Comparison of ENCODE assay signal across 8 mouse cellular contexts in the genomic region with DNA sequence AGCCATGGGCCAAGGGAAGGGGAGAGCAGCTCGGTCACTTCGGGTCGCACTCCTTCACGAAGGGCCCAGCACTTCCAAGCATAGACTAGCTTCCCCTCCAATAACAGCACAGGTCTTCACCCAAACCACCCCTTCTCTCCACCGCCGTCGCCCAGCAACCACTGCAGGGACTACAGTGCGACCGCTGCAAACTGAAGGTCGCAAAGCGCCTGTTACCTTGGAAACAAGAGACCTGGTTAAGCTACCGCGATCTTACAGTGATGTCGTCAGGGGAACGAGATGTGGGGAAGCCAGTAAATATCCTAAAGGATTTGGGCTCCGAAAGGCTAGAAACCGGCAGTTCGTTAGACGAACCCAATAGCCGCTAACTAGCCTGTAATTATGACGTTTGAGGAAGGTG. TPM values are rescaled to one million over a fixed set of nuclear protein-coding genes. Genes with fewer than 3 reads are reported as not detected.
DNase-seq lines count a peak whose midpoint lies in the region; ATAC-seq lines count a peak whose summit lies in the region.

Gene Klhdc9 (minus strand): TSS at position 143 of the 400 bp plus-strand sequence.

- intact Hi-C loops in left cerebral cortex, postnatal 25 days (cut with DNase I): loop anchor here (1.0 to 5.0 kb wide), 4 partner anchors 20 to 248 kb away; partner anchors contain the start of genes Cfap126 and Usf1

- WGBS in embryonic facial prominence, embryonic 11.5 days: 1% methylated on average over 21 of the region's 21 CpGs
- WGBS in intestine, embryonic 16.5 days: under 1% methylated on average over 21 of the region's 21 CpGs

- no peaks in the 10 kb centered on the region for H3K27me3 ChIP-seq in embryonic facial prominence, embryonic 11.5 days (ENCODE audit: control insufficient read depth, insufficient read depth, low read length)
- no peaks in the 10 kb centered on the region for H3K27me3 ChIP-seq in intestine, embryonic 16.5 days (replicated peaks; ENCODE audit: control insufficient read depth, insufficient read depth, low read length)

- H3K9me3 ChIP-seq in embryonic facial prominence, embryonic 11.5 days (replicated peaks; ENCODE audit: control insufficient read depth, low read length): 0 out of 2 replicates have a peak, but pooled peaks cover 2% of the 10 kb centered on the region
- no peaks in the 10 kb centered on the region for H3K9me3 ChIP-seq in intestine, embryonic 16.5 days (ENCODE audit: control insufficient read depth, low read length)

- no peaks in the 10 kb centered on the region; the same call in 1 of the 2 replicates for H3K4me1 ChIP-seq in embryonic facial prominence, embryonic 11.5 days (ENCODE audit: control insufficient read depth, insufficient read depth, low read length)
- H3K4me1 ChIP-seq in intestine, embryonic 16.5 days (ENCODE audit: control insufficient read depth, insufficient read depth, low read length): peaks cover 9% of the 10 kb centered on the region; the same call in 1 of the 2 replicates

- peak within 1 kb of the TSS; percentile 35 for H3K9ac ChIP-seq in embryonic facial prominence, embryonic 11.5 days (replicated peaks; ENCODE audit: low read length)
- peak within 1 kb of the TSS; percentile 67 for H3K9ac ChIP-seq in intestine, embryonic 16.5 days (ENCODE audit: low read depth, low read length)

- H3K4me2 ChIP-seq in embryonic facial prominence, embryonic 11.5 days (ENCODE audit: low read depth, low read length): peak within 1 kb of the TSS; percentile 76
- H3K4me2 ChIP-seq in intestine, embryonic 16.5 days (ENCODE audit: low read depth, low read length): peak within 1 kb of the TSS; percentile 73

- peak; percentile 75 to 86 for DNase-seq in adrenal gland, postnatal 4 days (ENCODE audit: low spot score in 2 of 2)
- DNase-seq in embryonic facial prominence, embryonic 11.5 days (ENCODE audit: low spot score): peak; percentile 98
- DNase-seq in left cerebral cortex, postnatal 25 days (ENCODE audit: low spot score in 2 of 2): peak; percentile 87 to 95
- peak; percentile 89 for DNase-seq in right cerebral cortex, postnatal 14 days
- peak; percentile 80 to 86 for DNase-seq in urinary bladder, postnatal 36 days (ENCODE audit: low spot score in 2 of 2)

- peak within 1 kb of the TSS; percentile 44; the same call in 1 of the 2 replicates for H3K27ac ChIP-seq in embryonic facial prominence, embryonic 11.5 days (replicated peaks; ENCODE audit: low read depth, low read length)
- H3K27ac ChIP-seq in intestine, embryonic 16.5 days (ENCODE audit: low read length): peak within 1 kb of the TSS; percentile 40

- peak within 1 kb of the TSS; percentile 33 for H3K4me3 ChIP-seq in embryonic facial prominence, embryonic 11.5 days (ENCODE audit: low read depth, low read length)
- H3K4me3 ChIP-seq in intestine, embryonic 16.5 days (ENCODE audit: low read length): peak within 1 kb of the TSS; percentile 56

- peak; percentile 93 for ATAC-seq in embryonic facial prominence, embryonic 11.5 days (replicated peaks; ENCODE audit: insufficient number of reproducible peaks, low FRiP score, low TSS enrichment, low read depth)
- peak; percentile 94 for ATAC-seq in granulocyte monocyte progenitor cell, adult 5-6 weeks (replicated peaks; ENCODE audit: poor library complexity, severe bottlenecking)
- ATAC-seq in intestine, embryonic 16.5 days: peak; percentile 92
- peak; percentile 91 for ATAC-seq in megakaryocyte-erythroid progenitor cell, adult 5-6 weeks (replicated peaks; ENCODE audit: low FRiP score, low TSS enrichment, poor library complexity, severe bottlenecking)

- H3K36me3 ChIP-seq in embryonic facial prominence, embryonic 11.5 days (replicated peaks; ENCODE audit: control insufficient read depth, insufficient read depth, low read depth, low read length): no peaks in the 10 kb centered on the region; the same call in 1 of the 2 replicates
- H3K36me3 ChIP-seq in intestine, embryonic 16.5 days (ENCODE audit: control insufficient read depth, insufficient read depth, low read length): peaks cover 3% of the 10 kb centered on the region; the same call in 1 of the 2 replicates

RNA-seq across cellular contexts. Expression of gene Klhdc9, which starts in this region (rescaled TPM):
- 1 to 10 TPM; 6.2 to 6.8 TPM for total RNA-seq in adrenal gland, postnatal 4 days (2021)
- 1.2 and 1.4 TPM in 2 replicates for polyA plus RNA-seq in embryonic facial prominence, embryonic 11.5 days (2014; fragmentation: Nextera tagmentation; extraction: Ambion mirVana)
- total RNA-seq in granulocyte monocyte progenitor cell, adult 5-6 weeks (2014; fragmentation: Nextera tagmentation): not detected in 2 replicates
- 0.52 and 0.77 TPM in 2 replicates for total RNA-seq in granulocyte monocyte progenitor cell, adult 5-6 weeks (2017)
- 0.60 and 1.1 TPM in 2 replicates for polyA plus RNA-seq in intestine, embryonic 16.5 days (2015; fragmentation: Nextera tagmentation; extraction: Ambion mirVana)
- 1 to 10 TPM; 6.2 TPM for total RNA-seq in left cerebral cortex, postnatal 25 days (2021)
- total RNA-seq in megakaryocyte-erythroid progenitor cell, adult 5-6 weeks (2014; fragmentation: Nextera tagmentation): 0.20 TPM in 1 of 2 replicates, not detected in the other
- 0.80 TPM in 1 of 2 replicates, not detected in the other for total RNA-seq in megakaryocyte-erythroid progenitor cell, adult 5-6 weeks (2017)

Comparison
In these comparisons a context has a peak if more than half of its experiments do, and no peak if none do; other contexts are left out.
1. Peak in every context shown above with its lines: DNase-seq, ATAC-seq, H3K4me3 ChIP-seq and H3K27ac ChIP-seq.
2. Peak in ATAC-seq in granulocyte monocyte progenitor cell, adult 5-6 weeks; RNA of the gene not detected or under 1 TPM.
3. Peak in ATAC-seq in megakaryocyte-erythroid progenitor cell, adult 5-6 weeks; RNA of the gene not detected or under 1 TPM.